Mouse (Mus musculus): ENCODE results near the gene Alpl. TPM values are rescaled to one million over a fixed set of nuclear protein-coding genes. Genes with fewer than 3 reads are reported as not detected.

Gene Alpl
- polyA plus RNA-seq, 1 experiment from 2014 or later = 4.5 TPM

DNA sequence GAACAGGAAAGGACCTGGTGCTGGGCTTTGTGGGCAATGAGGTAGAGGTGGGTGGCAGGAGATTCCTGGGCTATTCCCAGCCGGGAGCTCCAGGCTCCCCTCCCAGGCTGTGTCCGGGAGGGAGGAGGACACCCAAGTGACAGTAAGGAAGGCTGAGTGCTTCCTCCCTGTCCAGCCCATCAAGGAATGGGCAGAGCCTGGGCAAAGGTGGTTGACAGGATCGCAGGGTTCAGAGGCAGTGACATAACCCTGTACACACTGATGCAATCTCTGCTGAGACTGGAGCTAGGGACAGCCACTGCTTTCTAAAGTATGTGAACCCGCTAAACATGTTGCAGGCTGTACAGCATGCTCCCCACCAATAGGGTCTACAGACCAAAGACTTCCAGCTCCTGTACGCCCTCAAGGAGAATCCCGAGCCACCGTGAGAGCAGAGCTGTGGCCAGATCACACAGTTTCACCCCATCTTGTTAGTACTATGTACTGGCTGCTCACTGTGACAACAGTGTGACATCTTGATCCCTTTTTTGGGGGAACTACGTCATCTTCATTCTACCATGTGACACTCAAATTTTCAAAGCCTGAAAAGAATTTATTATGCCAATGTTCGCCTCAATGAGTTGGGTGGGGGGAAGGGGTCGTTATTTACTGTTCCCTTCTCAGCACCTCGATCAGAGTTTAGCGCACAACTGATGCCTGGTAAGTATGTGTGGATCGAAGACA lies 1.8 kb downstream of the Alpl start:
- peaks cover 25% of the 10 kb centered on the region for H3K27me3 ChIP-seq (replicated peaks)
- H3K9me3 ChIP-seq = no peaks in the 10 kb centered on the region
- H3K27ac ChIP-seq = no peak overlapping the region
- H3K36me3 ChIP-seq = no peaks in the 10 kb centered on the region
- peaks cover 11% of the 10 kb centered on the region for H3K4me1 ChIP-seq
- no peak for ATAC-seq (ENCODE audit: low FRiP score, low read depth)
- 80% methylated on average over 13 of the region's 13 CpGs for WGBS
- no peak overlapping the region for H3K4me3 ChIP-seq
- H3K9ac ChIP-seq = no peak overlapping the region
- H3K4me2 ChIP-seq (replicated peaks) = no peak overlapping the region

DNA sequence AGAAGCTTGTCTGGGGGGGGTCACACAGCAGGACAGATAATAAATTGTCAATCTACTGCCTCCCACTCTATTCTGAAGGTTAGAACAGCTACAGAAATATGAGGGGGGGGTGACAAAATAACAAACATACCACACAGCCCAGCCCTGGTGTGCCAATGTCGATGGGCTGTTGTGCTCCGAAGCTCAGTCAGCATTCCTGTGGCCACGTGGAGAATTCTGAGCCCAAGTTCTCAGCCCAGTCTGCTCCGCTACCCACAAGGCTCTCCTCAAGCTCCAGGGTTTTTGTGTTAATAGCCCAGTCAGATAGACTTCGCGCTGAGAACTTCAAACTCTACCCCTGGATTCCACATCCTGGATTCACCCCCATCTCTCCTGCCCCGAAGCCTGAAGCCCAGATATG lies 2.6 kb downstream of the Alpl start:
- H3K36me3 ChIP-seq = no peaks in the 10 kb centered on the region
- no peak overlapping the region for H3K9ac ChIP-seq
- no peak overlapping the region for H3K27ac ChIP-seq
- H3K4me1 ChIP-seq = peaks cover 11% of the 10 kb centered on the region
- H3K4me3 ChIP-seq = no peak overlapping the region
- WGBS = 84% methylated on average over 7 of the region's 7 CpGs
- H3K4me2 ChIP-seq (replicated peaks) = no peak overlapping the region
- peaks cover 25% of the 10 kb centered on the region for H3K27me3 ChIP-seq (replicated peaks)
- no peak for ATAC-seq (ENCODE audit: low FRiP score, low read depth)
- no peaks in the 10 kb centered on the region for H3K9me3 ChIP-seq

- Histone ChIP-seq H3K4me2 (replicated peaks) (no peak overlapping the region), H3K36me3 (no peaks in the 10 kb centered on the region), H3K4me1 (peaks cover 15% of the 10 kb centered on the region), H3K9ac (no peak overlapping the region), H3K9me3 (no peaks in the 10 kb centered on the region), H3K27ac (no peak overlapping the region), H3K27me3 (replicated peaks) (peaks cover 13% of the 10 kb centered on the region), H3K4me3 (no peak overlapping the region)
- 9% methylated on average over 7 of the region's 7 CpGs for WGBS
- ATAC-seq (ENCODE audit: low FRiP score, low read depth) = no peak
These were observed 4.7 kb downstream of the Alpl start for GRCm38 (mm10) chr4:137791440-137791839.

DNA sequence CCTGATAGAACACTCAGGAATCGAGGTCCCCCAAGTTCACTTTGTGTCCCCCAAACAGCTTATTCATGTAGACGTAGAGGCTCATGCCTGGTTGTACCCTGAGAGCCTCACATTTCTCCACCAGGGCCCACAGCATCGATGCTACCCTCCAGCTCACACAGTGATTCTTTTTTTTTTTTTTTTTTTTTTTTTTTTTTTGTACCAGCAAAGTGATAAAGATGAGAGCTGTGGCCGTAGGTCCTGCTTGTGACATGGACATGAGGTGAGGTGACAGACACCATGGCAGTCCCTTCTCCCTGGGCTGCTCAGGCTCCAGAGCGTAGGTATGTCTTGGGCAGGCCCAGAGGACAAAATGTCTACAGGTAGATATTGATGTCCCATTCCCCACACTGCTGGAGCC lies 5.2 kb downstream of the Alpl start:
- no peak for ATAC-seq (ENCODE audit: low FRiP score, low read depth)
- Histone ChIP-seq H3K9ac (no peak overlapping the region), H3K4me2 (replicated peaks) (no peak overlapping the region), H3K27ac (no peak overlapping the region), H3K27me3 (replicated peaks) (peaks cover 9% of the 10 kb centered on the region), H3K4me3 (no peak overlapping the region), H3K36me3 (no peaks in the 10 kb centered on the region), H3K9me3 (no peaks in the 10 kb centered on the region), H3K4me1 (peaks cover 10% of the 10 kb centered on the region)
- WGBS = 82% methylated on average over 5 of the region's 5 CpGs

GRCm38 (mm10) chr4:137788511-137789049 lies 7.6 kb downstream of the Alpl start:
- Histone ChIP-seq H3K27me3 (replicated peaks) (no peaks in the 10 kb centered on the region), H3K4me1 (peaks cover 12% of the 10 kb centered on the region), H3K27ac (0 out of 2 replicates have a peak overlapping the region, but pooled peaks have one; percentile 6), H3K9ac (no peak overlapping the region), H3K4me3 (no peak overlapping the region), H3K36me3 (no peaks in the 10 kb centered on the region), H3K9me3 (no peaks in the 10 kb centered on the region), H3K4me2 (replicated peaks) (no peak overlapping the region)
- WGBS = 44% methylated on average over 7 of the region's 7 CpGs
- ATAC-seq (ENCODE audit: low FRiP score, low read depth) = peak; percentile 65; the same call in 1 of the 2 replicates

DNA sequence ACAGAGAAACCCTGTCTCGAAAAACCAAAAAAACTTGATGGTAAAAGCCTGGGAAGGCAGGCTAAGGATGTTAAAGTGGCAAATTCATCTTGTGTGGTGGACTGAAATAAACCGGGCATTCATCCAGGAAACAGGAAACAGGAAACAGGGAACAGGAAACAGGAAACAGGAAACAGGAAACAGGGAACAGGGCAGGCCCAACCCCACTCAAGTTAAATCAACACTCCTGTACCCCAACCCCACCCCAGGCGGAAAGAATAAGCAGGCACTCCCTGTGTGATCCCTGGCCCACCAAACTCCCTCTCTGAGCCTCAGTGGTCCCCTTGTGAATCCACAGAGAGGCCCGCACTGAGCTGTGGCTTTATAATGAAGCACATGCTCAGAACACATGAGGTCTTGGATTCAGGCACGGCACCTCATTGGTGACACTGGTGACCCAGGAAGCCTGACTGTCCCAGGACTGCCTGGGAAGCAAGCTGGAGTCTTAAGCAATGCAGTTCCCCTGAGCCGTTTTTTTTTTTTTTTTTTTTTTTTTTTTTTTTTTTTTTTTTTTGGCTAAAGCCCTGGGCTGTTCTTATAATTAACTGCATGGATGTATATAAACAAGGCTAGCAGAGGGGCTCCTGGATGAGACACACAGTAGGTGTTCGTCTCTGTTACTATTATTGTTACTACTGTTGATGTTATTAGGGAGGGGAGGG lies 8.4 kb downstream of the Alpl start:
- H3K27me3 ChIP-seq (replicated peaks) = no peaks in the 10 kb centered on the region
- H3K4me3 ChIP-seq = no peak overlapping the region
- H3K9me3 ChIP-seq = no peaks in the 10 kb centered on the region
- no peak overlapping the region for H3K9ac ChIP-seq
- no peaks in the 10 kb centered on the region for H3K36me3 ChIP-seq
- no peak overlapping the region for H3K27ac ChIP-seq
- H3K4me1 ChIP-seq = peaks cover 14% of the 10 kb centered on the region
- 84% methylated on average over 7 of the region's 7 CpGs for WGBS
- ATAC-seq (ENCODE audit: low FRiP score, low read depth) = no peak
- H3K4me2 ChIP-seq (replicated peaks) = no peak overlapping the region

DNA sequence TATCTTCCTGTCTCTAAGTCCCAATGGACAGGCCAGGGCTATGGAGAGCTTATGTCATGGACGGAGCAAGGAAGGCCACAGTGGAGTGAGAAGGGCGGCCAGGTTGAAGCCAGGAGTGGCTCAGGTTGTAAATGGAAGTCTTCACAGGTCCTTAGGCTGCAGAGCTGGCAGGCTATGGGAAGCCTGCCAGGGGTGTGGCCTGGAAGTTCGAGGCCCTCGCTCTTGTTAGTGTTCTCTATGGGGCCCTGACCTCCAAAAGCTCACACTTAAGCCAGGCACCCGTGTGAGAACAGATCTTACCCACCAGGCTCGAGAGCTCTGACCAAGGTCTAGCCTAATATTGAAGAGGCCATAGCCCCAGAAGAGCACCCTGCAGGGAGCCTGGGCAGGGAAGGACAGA lies 9.7 kb downstream of the Alpl start:
- H3K27me3 ChIP-seq (replicated peaks) = no peaks in the 10 kb centered on the region
- H3K9me3 ChIP-seq = no peaks in the 10 kb centered on the region
- no peak overlapping the region for H3K4me2 ChIP-seq (replicated peaks)
- H3K27ac ChIP-seq = no peak overlapping the region
- H3K4me3 ChIP-seq = no peak overlapping the region
- H3K36me3 ChIP-seq = no peaks in the 10 kb centered on the region
- no peak overlapping the region for H3K9ac ChIP-seq
- H3K4me1 ChIP-seq = peaks cover 14% of the 10 kb centered on the region
- no peak for ATAC-seq (ENCODE audit: low FRiP score, low read depth)
- 87% methylated on average over 6 of the region's 6 CpGs for WGBS

DNA sequence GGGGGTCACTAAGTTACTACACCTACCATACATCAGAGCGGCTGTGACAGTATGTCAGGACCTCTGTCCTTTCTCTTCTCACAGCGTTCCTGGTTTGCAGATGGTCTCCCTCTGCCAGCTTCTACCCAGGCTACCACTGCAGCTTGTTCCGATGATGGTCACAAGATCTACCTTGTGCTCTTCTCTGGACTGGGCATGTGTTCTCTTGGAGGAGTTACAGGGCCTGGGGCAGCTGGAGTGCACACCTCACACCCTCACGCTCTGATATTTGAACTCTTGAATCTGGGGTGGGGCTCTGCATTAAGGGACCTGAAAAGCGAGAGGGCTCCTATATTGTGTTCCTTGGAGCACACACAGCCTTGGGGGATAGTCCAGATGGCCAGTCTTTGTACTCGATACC lies 10.9 kb downstream of the Alpl start:
- Histone ChIP-seq H3K36me3 (no peaks in the 10 kb centered on the region), H3K4me2 (replicated peaks) (no peak overlapping the region), H3K4me1 (peaks cover 14% of the 10 kb centered on the region), H3K27ac (no peak overlapping the region), H3K4me3 (no peak overlapping the region), H3K9ac (no peak overlapping the region), H3K9me3 (no peaks in the 10 kb centered on the region), H3K27me3 (replicated peaks) (no peaks in the 10 kb centered on the region)
- no peak for ATAC-seq (ENCODE audit: low FRiP score, low read depth)
- 81% methylated on average over 6 of the region's 6 CpGs for WGBS

GRCm38 (mm10) chr4:137784741-137785140 lies 11.4 kb downstream of the Alpl start:
- H3K9me3 ChIP-seq = no peaks in the 10 kb centered on the region
- H3K9ac ChIP-seq = no peak overlapping the region
- no peak for ATAC-seq (ENCODE audit: low FRiP score, low read depth)
- H3K4me3 ChIP-seq = no peak overlapping the region
- no peaks in the 10 kb centered on the region for H3K36me3 ChIP-seq
- H3K4me1 ChIP-seq = peaks cover 14% of the 10 kb centered on the region
- H3K27ac ChIP-seq = no peak overlapping the region
- H3K27me3 ChIP-seq (replicated peaks) = no peaks in the 10 kb centered on the region
- 74% methylated on average over 6 of the region's 6 CpGs for WGBS
- H3K4me2 ChIP-seq (replicated peaks) = no peak overlapping the region

DNA sequence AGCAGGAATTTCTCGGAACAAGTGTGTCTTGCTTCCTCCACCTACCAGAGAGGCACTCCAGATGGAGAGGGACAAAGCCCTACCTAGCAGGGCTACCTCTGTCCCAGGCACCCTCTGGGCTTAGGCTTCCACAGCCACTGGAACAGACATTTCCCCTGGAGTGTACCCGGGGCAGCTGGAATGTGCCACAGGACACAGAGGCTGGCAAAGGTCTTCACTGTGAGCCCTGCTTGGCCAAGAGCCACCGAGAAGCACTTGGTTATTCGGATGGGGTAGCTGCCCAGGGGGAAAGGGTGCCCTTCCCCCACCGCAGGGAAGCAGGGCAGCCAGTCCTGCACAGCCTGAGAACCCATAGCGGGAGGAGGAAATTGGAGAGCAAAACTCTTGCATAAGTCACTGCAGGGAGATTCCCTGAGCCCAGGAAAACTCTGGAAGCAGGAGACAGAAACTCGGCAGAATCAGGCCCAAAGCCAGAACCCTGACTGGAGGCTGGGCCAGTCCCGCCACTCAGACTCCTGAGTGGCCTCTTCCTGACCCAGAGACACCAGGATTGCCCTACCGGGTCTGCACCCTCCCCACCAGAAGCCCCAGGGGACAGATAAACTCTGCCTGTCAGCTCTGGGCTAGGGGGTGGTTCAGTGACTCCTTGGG lies 12.5 kb downstream of the Alpl start:
- Histone ChIP-seq H3K9me3 (no peaks in the 10 kb centered on the region), H3K4me2 (replicated peaks) (no peak overlapping the region), H3K4me3 (no peak overlapping the region), H3K4me1 (peaks cover 14% of the 10 kb centered on the region), H3K27ac (no peak overlapping the region; the same call in 1 of the 2 replicates), H3K36me3 (no peaks in the 10 kb centered on the region), H3K27me3 (replicated peaks) (no peaks in the 10 kb centered on the region), H3K9ac (no peak overlapping the region)
- no peak for ATAC-seq (ENCODE audit: low FRiP score, low read depth)
- WGBS = 49% methylated on average over 9 of the region's 9 CpGs

- WGBS = 72% methylated on average over 5 of the region's 5 CpGs
These were observed 14.2 kb downstream of the Alpl start for GRCm38 (mm10) chr4:137781949-137782348.

DNA sequence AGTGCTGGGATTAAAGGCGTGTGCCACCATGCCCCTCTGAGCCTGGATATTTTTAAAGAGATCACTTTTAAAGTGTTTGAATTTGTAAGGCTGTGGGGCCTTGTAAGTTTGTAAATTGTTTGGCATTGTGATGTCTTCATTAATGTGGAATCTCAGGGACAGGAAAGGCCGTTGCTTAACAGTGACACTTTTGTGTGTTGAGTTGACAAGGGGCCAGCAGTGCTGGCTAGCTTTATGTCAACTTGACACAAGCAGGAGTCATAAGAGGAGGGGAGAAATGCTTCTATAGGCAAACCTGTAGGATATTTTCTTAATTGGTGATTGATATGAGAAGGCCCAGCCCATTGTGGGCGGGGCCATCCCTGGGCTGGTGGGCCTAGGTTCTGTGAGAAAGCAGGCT lies 15.2 kb downstream of the Alpl start:
- Histone ChIP-seq H3K4me1 (peaks cover 10% of the 10 kb centered on the region), H3K9me3 (no peaks in the 10 kb centered on the region), H3K9ac (no peak overlapping the region), H3K27ac (no peak overlapping the region), H3K4me2 (replicated peaks) (no peak overlapping the region), H3K4me3 (no peak overlapping the region), H3K36me3 (no peaks in the 10 kb centered on the region), H3K27me3 (replicated peaks) (no peaks in the 10 kb centered on the region)
- no peak for ATAC-seq (ENCODE audit: low FRiP score, low read depth)
- 79% methylated on average over 3 of the region's 3 CpGs for WGBS

More at GRCm38 (mm10) chr4:137781949-137782348, 14.2 kb downstream of the Alpl start:
- Histone ChIP-seq H3K4me3 (no peak overlapping the region), H3K27ac (no peak overlapping the region), H3K9me3 (no peaks in the 10 kb centered on the region), H3K27me3 (replicated peaks) (no peaks in the 10 kb centered on the region), H3K4me2 (replicated peaks) (no peak overlapping the region), H3K4me1 (peaks cover 10% of the 10 kb centered on the region), H3K9ac (no peak overlapping the region), H3K36me3 (no peaks in the 10 kb centered on the region)
- ATAC-seq (ENCODE audit: low FRiP score, low read depth) = no peak
